Mouse (Mus musculus) fibroblast of lung, adult 2 months (primary cell): ENCODE measurements at regions not wholly inside any gene's neighbourhood (a gene's known extent, or its start where the extent isn't known, plus 50 kb on each side); places are given as distances from the start of the nearest gene placed in this dataset.

ENCODE experiments used
- DNase-seq: peaks from one replicate; pipeline ENCODE4 v3.0.0-alpha.2; 2011; ENCODE audit warnings: low read depth

DNA sequence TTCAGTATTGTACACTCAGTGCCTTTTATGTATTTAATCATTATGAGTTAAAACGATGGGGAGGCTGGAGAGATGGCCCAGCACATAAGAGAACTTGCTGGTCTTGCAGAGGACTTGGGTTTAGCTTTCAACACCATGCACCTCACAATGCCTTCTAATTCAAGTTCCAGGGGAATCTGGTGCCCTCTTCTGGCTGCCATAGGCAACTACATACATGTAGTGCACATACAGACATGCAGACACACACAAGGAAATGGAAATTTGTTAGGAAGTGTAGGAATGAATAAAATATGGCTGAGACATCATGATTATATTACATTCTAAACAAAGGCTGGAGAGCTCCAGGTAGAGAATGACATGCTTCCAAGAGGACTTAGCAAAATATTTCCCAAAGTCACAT is 251.4 kb downstream of the Hivep2 start:
- no peak for DNase-seq

DNA sequence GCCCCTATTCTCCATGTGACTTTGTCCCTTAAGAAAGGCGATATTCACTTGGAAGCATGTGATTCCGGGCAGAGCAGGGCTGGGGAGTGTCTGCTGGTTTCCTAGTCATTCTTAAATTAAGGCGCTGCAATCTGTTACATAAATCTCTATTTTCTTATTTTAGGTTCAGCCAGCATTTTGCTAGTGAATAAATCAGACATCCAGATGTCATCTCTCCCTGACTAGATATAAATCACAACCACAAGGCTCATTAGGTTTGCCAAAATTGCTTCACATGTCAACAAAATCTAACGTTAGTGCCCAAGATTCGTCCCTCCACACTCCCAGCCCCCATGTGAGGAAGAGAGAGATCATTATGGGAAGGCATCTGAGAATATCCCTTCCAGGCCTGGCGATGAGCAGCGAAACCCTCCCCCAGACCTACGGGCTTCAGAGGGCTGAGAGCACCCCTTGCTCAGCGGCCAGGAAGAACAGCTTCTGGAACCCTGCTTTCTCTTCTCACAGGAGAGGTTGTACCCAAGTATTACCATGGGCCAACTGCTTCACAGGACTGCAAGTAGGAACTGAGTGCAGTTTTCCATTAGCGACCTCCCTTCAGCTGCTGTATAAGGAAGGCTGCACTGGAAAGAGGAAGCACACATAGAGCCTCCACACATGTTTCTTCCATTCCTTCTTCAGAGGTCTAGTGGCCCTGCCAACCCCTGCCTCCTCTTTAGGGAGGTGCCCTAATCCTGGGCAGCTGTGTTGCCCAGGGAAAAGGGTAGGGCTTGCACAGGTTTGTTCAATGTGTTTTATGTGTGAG is 250.5 kb downstream of the Hivep2 start:
- no peak for DNase-seq

- no peak for DNase-seq
Observed at GRCm38 (mm10) chr10:14215512-14215911, 249.6 kb downstream of the Hivep2 start.

- no peak for DNase-seq
Observed at GRCm38 (mm10) chr10:14213536-14213935, 247.7 kb downstream of the Hivep2 start.

- DNase-seq = no peak
Observed at GRCm38 (mm10) chr10:14211926-14212325, 246.1 kb downstream of the Hivep2 start.

DNA sequence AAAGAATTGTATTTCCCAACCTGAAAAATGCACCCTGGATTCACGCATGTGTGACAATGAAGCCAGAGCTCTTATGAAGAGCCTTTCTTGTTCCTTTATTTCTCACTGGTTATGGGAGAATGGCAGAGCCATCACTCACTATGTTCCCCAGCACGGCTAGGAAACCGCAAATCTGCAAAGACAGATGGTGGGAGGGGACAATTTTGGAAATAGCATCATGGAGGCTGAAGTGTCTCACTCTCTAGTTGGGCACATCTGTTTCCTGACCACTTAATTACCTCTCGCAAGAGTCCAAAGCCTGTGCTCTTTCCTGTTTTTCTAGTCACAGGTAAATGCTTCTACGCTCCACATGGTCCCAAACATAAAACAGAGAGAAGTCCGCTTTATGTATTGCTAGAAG is 245.6 kb downstream of the Hivep2 start:
- no peak for DNase-seq

DNA sequence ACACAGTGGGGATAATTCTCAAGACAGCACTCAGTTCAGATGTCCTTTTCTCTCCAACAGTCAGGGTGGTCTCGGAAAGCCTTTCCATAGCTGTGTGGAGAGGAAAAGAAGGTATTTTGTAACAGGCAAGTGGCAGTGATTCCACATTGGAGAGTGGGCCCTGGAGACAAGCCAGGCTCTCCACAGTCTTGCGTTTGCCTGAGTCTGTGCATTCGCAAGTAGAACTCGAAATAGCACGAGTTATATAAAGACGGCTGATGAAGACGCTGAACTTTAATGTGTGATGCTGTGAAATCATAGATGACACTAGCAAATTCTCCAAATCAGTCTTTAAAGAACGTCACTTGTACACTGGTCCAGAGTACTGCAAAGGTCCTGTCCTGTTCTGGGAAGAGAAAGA is 244.6 kb downstream of the Hivep2 start:
- no peak for DNase-seq

DNA sequence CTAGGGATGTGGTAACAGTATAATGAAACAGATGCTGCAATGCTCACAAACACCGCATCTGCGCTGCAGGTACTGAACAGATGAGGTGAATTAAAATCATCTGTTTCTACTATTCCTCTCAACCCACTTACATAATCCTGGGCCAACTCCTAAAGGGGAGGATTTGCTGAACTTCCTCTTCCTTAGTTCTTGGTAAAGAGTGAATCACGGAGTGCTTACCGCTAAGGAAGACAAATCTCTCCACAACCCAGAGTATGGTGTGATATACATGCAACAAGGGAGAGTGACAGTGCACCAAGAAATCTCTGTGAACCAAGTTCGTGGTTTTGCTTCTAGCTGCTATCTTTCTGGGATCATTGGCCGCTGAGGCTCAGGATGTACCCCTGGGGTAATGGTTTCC is 244.2 kb downstream of the Hivep2 start:
- DNase-seq = no peak

GRCm38 (mm10) chr10:14208206-14208605 is 242.3 kb downstream of the Hivep2 start:
- peak; percentile 40 for DNase-seq

DNA sequence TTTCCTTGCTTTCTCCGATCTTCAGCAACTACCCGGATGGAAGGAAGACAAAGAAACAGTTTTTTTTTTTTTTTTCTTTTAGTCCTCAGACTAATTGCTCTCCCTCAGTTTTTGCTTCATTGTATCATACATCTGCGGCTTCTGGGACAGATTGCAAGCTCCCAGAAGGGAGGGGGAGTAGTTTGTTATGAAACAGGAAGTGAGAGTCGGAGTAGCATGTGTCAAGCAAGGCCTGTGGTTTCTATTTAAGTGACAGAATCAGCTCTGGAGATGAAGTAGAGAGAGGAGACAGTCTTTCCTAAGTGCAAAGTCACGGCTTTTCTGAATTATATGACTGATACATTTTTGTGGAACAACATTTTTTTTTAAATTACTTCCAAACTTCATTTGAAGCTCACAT is 241.7 kb downstream of the Hivep2 start:
- DNase-seq = peak; percentile 27

GRCm38 (mm10) chr10:14207051-14207570 is 241.2 kb downstream of the Hivep2 start:
- no peak for DNase-seq
